Mouse (Mus musculus): ENCODE measurements around the gene Kmt2d. TPM values are rescaled to one million over a fixed set of nuclear protein-coding genes. Genes with fewer than 3 reads are reported as not detected.

Gene Kmt2d
- total and polyA plus RNA-seq, 3 experiments: 4.8 to 22.7 (median 14.1) TPM

- Histone ChIP-seq H3K27ac (ENCODE audit: insufficient read depth, low read depth) (no peak overlapping the region), H3K4me2 (ENCODE audit: insufficient read depth, low read depth, poor library complexity, severe bottlenecking) (no peak overlapping the region), H3K9ac (ENCODE audit: insufficient read depth, low read depth) (no peak overlapping the region), H3K9me3 (replicated peaks; ENCODE audit: low read length) (no peaks in the 10 kb centered on the region), H3K36me3 (replicated peaks in 1 of 2; ENCODE audit: control insufficient read depth in 1 of 2, insufficient read depth in 1 of 2, low read length in 1 of 2) (peaks cover 60 to 67% of the 10 kb centered on the region in 2 experiments), H3K4me3 (replicated peaks in 1 of 3; ENCODE audit: low read depth in 2 of 3, low read length in 2 of 3, poor library complexity in 1 of 3) (no peak overlapping the region), H3K79me2 (replicated peaks; ENCODE audit: control insufficient read depth, extremely low read depth, insufficient read depth, poor library complexity, severe bottlenecking) (peaks cover 54% of the 10 kb centered on the region), H3K27me3 (replicated peaks) (no peaks in the 10 kb centered on the region), H3K4me1 (ENCODE audit: control insufficient read depth in 1 of 2, insufficient read depth in 2 of 2) (peaks cover 6 to 30% of the 10 kb centered on the region in 2 experiments; a peak in 2 of 4 replicates)
- no peak for DNase-seq (ENCODE audit: extremely low read depth)
- in situ Hi-C loops (cut with MboI; ENCODE audit: low pct_ligation_motif_present, low pct_unique_long_range_greater_than_20kb, low sequenced_read_pairs): loop anchor here (5.0 kb wide), 1 partner anchor 33 kb away; the partner anchor contains the start of gene Prkag1
- TF ChIP-seq CHD2 (IDR thresholded peaks at IDR 0.05; ENCODE audit: low read length): no peak
- dilution Hi-C loops (cut with MboI; ENCODE audit: extremely low pct_ligation_motif_present, extremely low pct_unique_long_range_greater_than_20kb, low sequenced_read_pairs): no loop called here
Observed at GRCm38 (mm10) chr15:98865771-98866170, 5.2 kb downstream of the Kmt2d start.

GRCm38 (mm10) chr15:98864951-98865350, 6.1 kb downstream of the Kmt2d start:
- peaks cover 68 to 76% of the 10 kb centered on the region in 2 experiments for H3K36me3 ChIP-seq (replicated peaks in 1 of 2; ENCODE audit: control insufficient read depth in 1 of 2, insufficient read depth in 1 of 2, low read length in 1 of 2)
- H3K4me3 ChIP-seq (replicated peaks in 1 of 3; ENCODE audit: low read depth in 2 of 3, low read length in 2 of 3, poor library complexity in 1 of 3): no peak overlapping the region
- H3K9ac ChIP-seq (ENCODE audit: insufficient read depth, low read depth): no peak overlapping the region
- in situ Hi-C loops (cut with MboI; ENCODE audit: low pct_ligation_motif_present, low pct_unique_long_range_greater_than_20kb, low sequenced_read_pairs) (loop anchor here (5.0 kb wide), 1 partner anchor 33 kb away; the partner anchor contains the start of gene Prkag1), dilution Hi-C loops (cut with MboI; ENCODE audit: extremely low pct_ligation_motif_present, extremely low pct_unique_long_range_greater_than_20kb, low sequenced_read_pairs) (no loop called here)
- H3K27ac ChIP-seq (ENCODE audit: insufficient read depth, low read depth): no peak overlapping the region
- no peak for DNase-seq (ENCODE audit: extremely low read depth)
- TF ChIP-seq GABPA (IDR thresholded peaks at IDR 0.05; ENCODE audit: insufficient replicate concordance, low read depth, low read length) (no peak), TCF12 (IDR thresholded peaks at IDR 0.05; ENCODE audit: low read depth, low read length) (no peak), POLR2A (IDR thresholded peaks at IDR 0.05; ENCODE audit: low read depth, low read length) (no peak), E2F4 (IDR thresholded peaks at IDR 0.05; ENCODE audit: insufficient replicate concordance, low read depth, low read length) (no peak), ZKSCAN1 (IDR thresholded peaks at IDR 0.05; ENCODE audit: borderline replicate concordance, low read depth, low read length) (no peak), NELFE (IDR thresholded peaks at IDR 0.05; ENCODE audit: low read depth, low read length) (no peak), SIN3A (IDR thresholded peaks at IDR 0.05; ENCODE audit: low read length) (no peak), BHLHE40 (IDR thresholded peaks at IDR 0.05; ENCODE audit: low read depth, low read length) (no peak), JUN (IDR thresholded peaks at IDR 0.05; ENCODE audit: insufficient read depth, low read depth, low read length) (no peak), UBTF (IDR thresholded peaks at IDR 0.05; ENCODE audit: low read depth, low read length) (no peak), MAFK (IDR thresholded peaks at IDR 0.05; ENCODE audit: insufficient replicate concordance, low read length) (no peak)
- peaks cover 45% of the 10 kb centered on the region for H3K79me2 ChIP-seq (replicated peaks; ENCODE audit: control insufficient read depth, extremely low read depth, insufficient read depth, poor library complexity, severe bottlenecking)
- no peaks in the 10 kb centered on the region for H3K9me3 ChIP-seq (replicated peaks; ENCODE audit: low read length)
- no peaks in the 10 kb centered on the region for H3K27me3 ChIP-seq (replicated peaks)
- H3K4me1 ChIP-seq (ENCODE audit: control insufficient read depth in 1 of 2, insufficient read depth in 2 of 2): peaks cover 6 to 30% of the 10 kb centered on the region in 2 experiments; a peak in 2 of 4 replicates
- no peak overlapping the region for H3K4me2 ChIP-seq (ENCODE audit: insufficient read depth, low read depth, poor library complexity, severe bottlenecking)

GRCm38 (mm10) chr15:98863451-98863958, 7.5 kb downstream of the Kmt2d start:
- Histone ChIP-seq H3K79me2 (replicated peaks; ENCODE audit: control insufficient read depth, extremely low read depth, insufficient read depth, poor library complexity, severe bottlenecking) (peaks cover 31% of the 10 kb centered on the region), H3K9me3 (replicated peaks; ENCODE audit: low read length) (no peaks in the 10 kb centered on the region), H3K4me1 (ENCODE audit: control insufficient read depth in 1 of 2, insufficient read depth in 2 of 2) (peaks cover 6 to 19% of the 10 kb centered on the region in 2 experiments; a peak in 2 of 4 replicates), H3K9ac (ENCODE audit: insufficient read depth, low read depth) (no peak overlapping the region), H3K27me3 (replicated peaks) (no peaks in the 10 kb centered on the region), H3K36me3 (replicated peaks in 1 of 2; ENCODE audit: control insufficient read depth in 1 of 2, insufficient read depth in 1 of 2, low read length in 1 of 2) (peaks cover 81 to 87% of the 10 kb centered on the region in 2 experiments), H3K4me2 (ENCODE audit: insufficient read depth, low read depth, poor library complexity, severe bottlenecking) (no peak overlapping the region), H3K27ac (ENCODE audit: insufficient read depth, low read depth) (no peak overlapping the region), H3K4me3 (replicated peaks in 1 of 3; ENCODE audit: low read depth in 2 of 3, low read length in 2 of 3, poor library complexity in 1 of 3) (no peak overlapping the region)
- dilution Hi-C loops (cut with MboI; ENCODE audit: extremely low pct_ligation_motif_present, extremely low pct_unique_long_range_greater_than_20kb, low sequenced_read_pairs) (no loop called here), in situ Hi-C loops (cut with MboI; ENCODE audit: low pct_ligation_motif_present, low pct_unique_long_range_greater_than_20kb, low sequenced_read_pairs) (no loop called here)
- no peak for DNase-seq (ENCODE audit: extremely low read depth)
- TF ChIP-seq ZNF384 (IDR thresholded peaks at IDR 0.05; ENCODE audit: low read depth, low read length) (no peak), ETS1 (conservative IDR thresholded peaks at IDR 0.05; ENCODE audit: low read depth, low read length) (no peak), RCOR1 (conservative IDR thresholded peaks at IDR 0.05; ENCODE audit: low read depth, low read length) (no peak), CHD1 (IDR thresholded peaks at IDR 0.05; ENCODE audit: low read depth, low read length) (no peak), EP300 (IDR thresholded peaks at IDR 0.05; ENCODE audit: low read length) (no peak), POLR2AphosphoS2 (IDR thresholded peaks at IDR 0.05; ENCODE audit: low read depth, low read length) (no peak), HCFC1 (IDR thresholded peaks at IDR 0.05; ENCODE audit: low read depth, low read length) (no peak), ZMIZ1 (IDR thresholded peaks at IDR 0.05; ENCODE audit: low read depth, low read length) (no peak), USF1 (IDR thresholded peaks at IDR 0.05; ENCODE audit: low read depth, low read length) (no peak), TCF12 (IDR thresholded peaks at IDR 0.05; ENCODE audit: low read depth, low read length) (no peak), ELF1 (IDR thresholded peaks at IDR 0.05; ENCODE audit: low read depth, low read length) (no peak), MXI1 (IDR thresholded peaks at IDR 0.05; ENCODE audit: low read depth, low read length) (no peak), GABPA (IDR thresholded peaks at IDR 0.05; ENCODE audit: insufficient replicate concordance, low read depth, low read length) (no peak), SMC3 (IDR thresholded peaks at IDR 0.05; ENCODE audit: low read depth, low read length) (no peak), MYC (IDR thresholded peaks at IDR 0.05; ENCODE audit: low read depth, low read length) (no peak)
